Mouse (Mus musculus): Measurements from ENCODE around the gene Gm10198.

Gm10198 gene

GRCm38 (mm10) chr13:111592485-111592884 lies at the start of gene Gm10198:
Gm10198 (plus strand) TSS chr13:111592785.
- no peak for DNase-seq (ENCODE audit: low spot score)

- DNase-seq (ENCODE audit: low spot score), result no peak
Measured at GRCm38 (mm10) chr13:111545286-111545685, 47.3 kb upstream of the Gm10198 start.

- no peak for DNase-seq (ENCODE audit: low spot score)
Measured at GRCm38 (mm10) chr13:111552769-111553168, 39.8 kb upstream of the Gm10198 start.

GRCm38 (mm10) chr13:111553182-111553581 lies 39.4 kb upstream of the Gm10198 start:
- DNase-seq (ENCODE audit: low spot score), result no peak

- DNase-seq (ENCODE audit: low spot score), result no peak
Measured at GRCm38 (mm10) chr13:111553941-111554340, 38.6 kb upstream of the Gm10198 start.

GRCm38 (mm10) chr13:111555333-111555732 lies 37.3 kb upstream of the Gm10198 start:
- DNase-seq (ENCODE audit: low spot score), result no peak

GRCm38 (mm10) chr13:111556375-111556774 lies 36.2 kb upstream of the Gm10198 start:
- no peak for DNase-seq (ENCODE audit: low spot score)

GRCm38 (mm10) chr13:111560152-111560551 lies 32.4 kb upstream of the Gm10198 start:
- DNase-seq (ENCODE audit: low spot score), result no peak

GRCm38 (mm10) chr13:111562595-111562994 lies 30.0 kb upstream of the Gm10198 start:
- DNase-seq (ENCODE audit: low spot score), result no peak

- no peak for DNase-seq (ENCODE audit: low spot score)
Measured at GRCm38 (mm10) chr13:111574196-111574595, 18.4 kb upstream of the Gm10198 start.

GRCm38 (mm10) chr13:111577177-111577576 lies 15.4 kb upstream of the Gm10198 start:
- DNase-seq (ENCODE audit: low spot score), result no peak

GRCm38 (mm10) chr13:111580054-111580453 lies 12.5 kb upstream of the Gm10198 start:
- no peak for DNase-seq (ENCODE audit: low spot score)

- no peak for DNase-seq (ENCODE audit: low spot score)
Measured at GRCm38 (mm10) chr13:111598111-111598510, 5.5 kb downstream of the Gm10198 start.

GRCm38 (mm10) chr13:111601383-111601782 lies 8.8 kb downstream of the Gm10198 start:
- no peak for DNase-seq (ENCODE audit: low spot score)

GRCm38 (mm10) chr13:111604826-111605225 lies 12.2 kb downstream of the Gm10198 start:
- no peak for DNase-seq (ENCODE audit: low spot score)

GRCm38 (mm10) chr13:111616168-111617125 lies 23.9 kb downstream of the Gm10198 start:
- no peak for DNase-seq (ENCODE audit: low spot score)

- no peak for DNase-seq (ENCODE audit: low spot score)
Measured at GRCm38 (mm10) chr13:111620433-111620832, 27.8 kb downstream of the Gm10198 start.

- DNase-seq (ENCODE audit: low spot score), result no peak
Measured at GRCm38 (mm10) chr13:111622425-111622824, 29.8 kb downstream of the Gm10198 start.

GRCm38 (mm10) chr13:111623112-111623511 lies 30.5 kb downstream of the Gm10198 start:
- no peak for DNase-seq (ENCODE audit: low spot score)

GRCm38 (mm10) chr13:111624115-111624514 lies 31.5 kb downstream of the Gm10198 start:
- DNase-seq (ENCODE audit: low spot score), result no peak

GRCm38 (mm10) chr13:111634163-111635160 lies 41.9 kb downstream of the Gm10198 start:
- DNase-seq (ENCODE audit: low spot score), result peak; percentile 4

- no peak for DNase-seq (ENCODE audit: low spot score)
Measured at GRCm38 (mm10) chr13:111640319-111640718, 47.7 kb downstream of the Gm10198 start.

Measured in T-cell, adult 2 months (primary cell).